Mouse (Mus musculus): ENCODE data around the gene Tet3. TPM values are rescaled to one million over a fixed set of nuclear protein-coding genes. Genes with fewer than 3 reads are reported as not detected.
"Not testable (repeated sequence)": the region's sequence is repeated elsewhere in the genome, so short reads cannot be mapped to it uniquely, and the experiment has no call there.

Tet3 gene
- polyA plus RNA-seq, 1 experiment from 2014 or later = 13.7 TPM

DNA sequence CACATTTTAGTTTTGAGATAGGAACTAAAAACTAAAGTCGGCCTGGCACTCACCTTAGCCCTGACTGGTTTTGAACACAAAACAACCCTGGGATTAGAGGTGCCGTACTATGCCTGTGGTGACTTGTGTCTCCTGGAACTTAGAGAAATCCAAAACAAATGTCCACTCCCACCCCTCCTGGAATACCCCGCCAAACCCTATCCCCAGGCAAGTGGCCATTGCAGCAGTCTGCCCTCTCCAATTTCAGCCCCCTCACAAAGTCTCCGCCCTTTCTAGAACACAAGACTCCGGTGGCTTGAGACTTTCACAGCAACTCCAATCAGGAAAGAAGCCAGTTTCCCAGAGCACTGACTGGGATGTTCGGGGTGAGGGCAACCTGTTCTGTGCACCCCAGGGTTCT, 110.0 kb downstream of the Tet3 start, which contains the start of gene Bola3:
Gene Bola3 (plus strand): TSS at position 275 of the 400 bp plus-strand sequence.
- H3K27me3 ChIP-seq (ENCODE audit: control insufficient read depth, insufficient read depth, low read depth, low read length) = no peaks in the 10 kb centered on the region
- no peaks in the 10 kb centered on the region for H3K9me3 ChIP-seq (replicated peaks; ENCODE audit: control insufficient read depth, low read length)
- H3K27ac ChIP-seq (ENCODE audit: low read length) = peak within 1 kb of the TSS; percentile 97
- WGBS (ENCODE audit: insufficient replicate concordance) = 36% methylated on average over 6 of the region's 6 CpGs
- H3K4me1 ChIP-seq (ENCODE audit: control insufficient read depth, low read depth, low read length) = peaks cover 40% of the 10 kb centered on the region
- peaks cover 11% of the 10 kb centered on the region for H3K36me3 ChIP-seq (ENCODE audit: control insufficient read depth, insufficient read depth)
- peak within 1 kb of the TSS; percentile 92 for H3K4me3 ChIP-seq (ENCODE audit: low read depth, low read length)
- peak within 1 kb of the TSS; percentile 98 for H3K9ac ChIP-seq (ENCODE audit: low read depth, low read length)
- no peak for ATAC-seq (ENCODE audit: low read depth)
- H3K4me2 ChIP-seq (ENCODE audit: low read depth, low read length) = peak within 1 kb of the TSS; percentile 84

DNA sequence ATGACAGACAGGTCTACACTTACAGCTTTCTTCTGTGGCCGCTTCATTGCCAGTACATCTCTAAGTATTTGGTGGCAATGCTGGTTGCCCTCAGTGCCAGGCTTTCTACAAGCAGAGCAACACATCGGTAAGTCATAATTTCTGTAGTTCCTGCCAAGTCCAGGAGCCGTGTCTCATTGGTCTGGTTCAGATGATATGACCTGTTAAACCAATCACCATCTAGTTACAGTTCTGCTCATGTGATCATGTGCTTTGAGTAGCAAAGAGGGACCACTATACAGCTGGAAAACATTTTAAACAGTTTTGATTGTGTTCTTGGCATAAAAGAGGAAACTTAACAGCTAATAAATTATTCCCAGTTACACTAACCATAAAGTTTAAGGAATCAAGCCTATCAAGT, 111.0 kb downstream of the Tet3 start:
- Histone ChIP-seq H3K36me3 (ENCODE audit: control insufficient read depth, insufficient read depth) (peaks cover 3% of the 10 kb centered on the region), H3K9ac (ENCODE audit: low read depth, low read length) (no peak overlapping the region), H3K27ac (ENCODE audit: low read length) (no peak overlapping the region), H3K4me1 (ENCODE audit: control insufficient read depth, low read depth, low read length) (peaks cover 30% of the 10 kb centered on the region), H3K27me3 (ENCODE audit: control insufficient read depth, insufficient read depth, low read depth, low read length) (no peaks in the 10 kb centered on the region), H3K4me3 (ENCODE audit: low read depth, low read length) (no peak overlapping the region), H3K4me2 (ENCODE audit: low read depth, low read length) (no peak overlapping the region), H3K9me3 (replicated peaks; ENCODE audit: control insufficient read depth, low read length) (no peaks in the 10 kb centered on the region)
- 74% methylated on average over 3 of the region's 3 CpGs for WGBS (ENCODE audit: insufficient replicate concordance)
- no peak for ATAC-seq (ENCODE audit: low read depth)

DNA sequence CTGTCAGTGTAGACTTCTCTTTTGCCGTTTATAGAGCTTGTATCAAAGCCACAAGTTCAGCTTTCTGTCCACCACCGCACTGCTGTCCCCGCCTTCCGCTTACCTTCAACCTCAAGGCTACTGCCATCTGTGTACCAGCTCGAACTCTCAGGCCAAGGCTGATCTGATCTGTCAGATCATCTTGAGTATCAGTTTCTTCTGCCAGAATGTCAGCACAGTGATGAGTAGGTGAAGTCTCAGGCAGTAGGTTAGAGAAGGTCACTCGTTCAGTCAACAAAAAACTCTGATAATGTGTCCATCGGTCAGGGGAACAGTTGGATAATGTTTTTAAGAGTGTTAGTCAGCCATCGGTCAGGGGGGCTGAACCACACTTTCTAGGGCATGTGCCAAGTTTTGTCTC, 113.6 kb downstream of the Tet3 start:
- 77% methylated on average over 8 of the region's 8 CpGs for WGBS (ENCODE audit: insufficient replicate concordance)
- H3K27ac ChIP-seq (ENCODE audit: low read length); ATAC-seq (ENCODE audit: low read depth); H3K9ac ChIP-seq (ENCODE audit: low read depth, low read length); H3K4me2 ChIP-seq (ENCODE audit: low read depth, low read length); H3K4me3 ChIP-seq (ENCODE audit: low read depth, low read length); H3K9me3 ChIP-seq (replicated peaks; ENCODE audit: control insufficient read depth, low read length); H3K27me3 ChIP-seq (ENCODE audit: control insufficient read depth, insufficient read depth, low read depth, low read length): not testable (repeated sequence)
- H3K36me3 ChIP-seq (ENCODE audit: control insufficient read depth, insufficient read depth) = peaks cover 22% of the 10 kb centered on the region
- peaks cover 10% of the 10 kb centered on the region for H3K4me1 ChIP-seq (ENCODE audit: control insufficient read depth, low read depth, low read length)

GRCm38 (mm10) chr6:83342957-83343356, 115.9 kb downstream of the Tet3 start:
- Histone ChIP-seq H3K9ac (ENCODE audit: low read depth, low read length) (no peak overlapping the region), H3K4me2 (ENCODE audit: low read depth, low read length) (no peak overlapping the region), H3K4me3 (ENCODE audit: low read depth, low read length) (no peak overlapping the region), H3K4me1 (ENCODE audit: control insufficient read depth, low read depth, low read length) (no peaks in the 10 kb centered on the region), H3K27me3 (ENCODE audit: control insufficient read depth, insufficient read depth, low read depth, low read length) (no peaks in the 10 kb centered on the region), H3K27ac (ENCODE audit: low read length) (no peak overlapping the region), H3K9me3 (replicated peaks; ENCODE audit: control insufficient read depth, low read length) (no peaks in the 10 kb centered on the region), H3K36me3 (ENCODE audit: control insufficient read depth, insufficient read depth) (peaks cover 43% of the 10 kb centered on the region)
- no peak for ATAC-seq (ENCODE audit: low read depth)
- WGBS (ENCODE audit: insufficient replicate concordance) = 93% methylated on average over 2 of the region's 2 CpGs

DNA sequence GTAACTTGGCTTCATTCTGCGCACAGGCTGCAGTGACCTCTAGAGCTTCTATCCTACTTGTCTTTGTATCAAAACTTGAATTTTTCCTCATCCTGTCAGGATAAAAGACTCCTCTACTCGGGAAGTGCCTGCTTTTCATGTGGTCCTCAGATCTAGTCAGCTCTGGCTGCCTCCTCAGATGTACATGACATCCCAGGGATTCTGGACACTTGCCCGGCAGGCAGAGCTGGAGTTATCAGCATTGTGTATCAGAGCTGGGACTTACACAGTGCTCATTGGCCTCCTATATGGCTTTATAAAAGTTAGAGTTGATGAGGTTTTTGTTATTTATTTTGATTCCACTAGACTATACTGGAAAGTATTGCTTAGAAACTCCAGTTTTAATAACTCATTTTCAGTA, 117.5 kb downstream of the Tet3 start:
- Histone ChIP-seq H3K9ac (ENCODE audit: low read depth, low read length) (no peak overlapping the region), H3K27ac (ENCODE audit: low read length) (no peak overlapping the region), H3K36me3 (ENCODE audit: control insufficient read depth, insufficient read depth) (peaks cover 44% of the 10 kb centered on the region), H3K27me3 (ENCODE audit: control insufficient read depth, insufficient read depth, low read depth, low read length) (no peaks in the 10 kb centered on the region), H3K4me2 (ENCODE audit: low read depth, low read length) (no peak overlapping the region), H3K9me3 (replicated peaks; ENCODE audit: control insufficient read depth, low read length) (no peaks in the 10 kb centered on the region), H3K4me1 (ENCODE audit: control insufficient read depth, low read depth, low read length) (no peaks in the 10 kb centered on the region), H3K4me3 (ENCODE audit: low read depth, low read length) (no peak overlapping the region)
- 70% methylated on average over 3 of the region's 3 CpGs for WGBS (ENCODE audit: insufficient replicate concordance)
- no peak for ATAC-seq (ENCODE audit: low read depth)

- Histone ChIP-seq H3K4me3 (ENCODE audit: low read depth, low read length) (peak overlapping the region; percentile 74), H3K4me2 (ENCODE audit: low read depth, low read length) (peak overlapping the region; percentile 56), H3K9ac (ENCODE audit: low read depth, low read length) (no peak overlapping the region), H3K36me3 (ENCODE audit: control insufficient read depth, insufficient read depth) (peaks cover 37% of the 10 kb centered on the region), H3K27ac (ENCODE audit: low read length) (no peak overlapping the region), H3K27me3 (ENCODE audit: control insufficient read depth, insufficient read depth, low read depth, low read length) (no peaks in the 10 kb centered on the region), H3K9me3 (replicated peaks; ENCODE audit: control insufficient read depth, low read length) (no peaks in the 10 kb centered on the region), H3K4me1 (ENCODE audit: control insufficient read depth, low read depth, low read length) (peaks cover 20% of the 10 kb centered on the region)
- WGBS (ENCODE audit: insufficient replicate concordance) = 84% methylated on average over 3 of the region's 3 CpGs
- no peak for ATAC-seq (ENCODE audit: low read depth)
Measured at GRCm38 (mm10) chr6:83327591-83328190, 131.2 kb downstream of the Tet3 start.

- Histone ChIP-seq H3K27ac (ENCODE audit: low read length) (peak overlapping the region; percentile 96), H3K27me3 (ENCODE audit: control insufficient read depth, insufficient read depth, low read depth, low read length) (no peaks in the 10 kb centered on the region), H3K4me3 (ENCODE audit: low read depth, low read length) (peak overlapping the region; percentile 74), H3K4me2 (ENCODE audit: low read depth, low read length) (peak overlapping the region; percentile 56), H3K36me3 (ENCODE audit: control insufficient read depth, insufficient read depth) (peaks cover 30% of the 10 kb centered on the region), H3K4me1 (ENCODE audit: control insufficient read depth, low read depth, low read length) (peaks cover 20% of the 10 kb centered on the region), H3K9ac (ENCODE audit: low read depth, low read length) (peak overlapping the region; percentile 69), H3K9me3 (replicated peaks; ENCODE audit: control insufficient read depth, low read length) (no peaks in the 10 kb centered on the region)
- WGBS (ENCODE audit: insufficient replicate concordance) = 26% methylated on average over 6 of the region's 6 CpGs
- no peak for ATAC-seq (ENCODE audit: low read depth)
Measured at GRCm38 (mm10) chr6:83326761-83327160, 132.1 kb downstream of the Tet3 start.

GRCm38 (mm10) chr6:83326394-83326736, 132.5 kb downstream of the Tet3 start:
- Histone ChIP-seq H3K4me1 (ENCODE audit: control insufficient read depth, low read depth, low read length) (peaks cover 20% of the 10 kb centered on the region), H3K4me2 (ENCODE audit: low read depth, low read length) (peak overlapping the region; percentile 56), H3K9me3 (replicated peaks; ENCODE audit: control insufficient read depth, low read length) (no peaks in the 10 kb centered on the region), H3K9ac (ENCODE audit: low read depth, low read length) (peak overlapping the region; percentile 69), H3K4me3 (ENCODE audit: low read depth, low read length) (peak overlapping the region; percentile 74), H3K27ac (ENCODE audit: low read length) (peak overlapping the region; percentile 96), H3K36me3 (ENCODE audit: control insufficient read depth, insufficient read depth) (peaks cover 26% of the 10 kb centered on the region), H3K27me3 (ENCODE audit: control insufficient read depth, insufficient read depth, low read depth, low read length) (no peaks in the 10 kb centered on the region)
- peak; percentile 5 for ATAC-seq (ENCODE audit: low read depth)
- WGBS (ENCODE audit: insufficient replicate concordance) = 1% methylated on average over 6 of the region's 6 CpGs

DNA sequence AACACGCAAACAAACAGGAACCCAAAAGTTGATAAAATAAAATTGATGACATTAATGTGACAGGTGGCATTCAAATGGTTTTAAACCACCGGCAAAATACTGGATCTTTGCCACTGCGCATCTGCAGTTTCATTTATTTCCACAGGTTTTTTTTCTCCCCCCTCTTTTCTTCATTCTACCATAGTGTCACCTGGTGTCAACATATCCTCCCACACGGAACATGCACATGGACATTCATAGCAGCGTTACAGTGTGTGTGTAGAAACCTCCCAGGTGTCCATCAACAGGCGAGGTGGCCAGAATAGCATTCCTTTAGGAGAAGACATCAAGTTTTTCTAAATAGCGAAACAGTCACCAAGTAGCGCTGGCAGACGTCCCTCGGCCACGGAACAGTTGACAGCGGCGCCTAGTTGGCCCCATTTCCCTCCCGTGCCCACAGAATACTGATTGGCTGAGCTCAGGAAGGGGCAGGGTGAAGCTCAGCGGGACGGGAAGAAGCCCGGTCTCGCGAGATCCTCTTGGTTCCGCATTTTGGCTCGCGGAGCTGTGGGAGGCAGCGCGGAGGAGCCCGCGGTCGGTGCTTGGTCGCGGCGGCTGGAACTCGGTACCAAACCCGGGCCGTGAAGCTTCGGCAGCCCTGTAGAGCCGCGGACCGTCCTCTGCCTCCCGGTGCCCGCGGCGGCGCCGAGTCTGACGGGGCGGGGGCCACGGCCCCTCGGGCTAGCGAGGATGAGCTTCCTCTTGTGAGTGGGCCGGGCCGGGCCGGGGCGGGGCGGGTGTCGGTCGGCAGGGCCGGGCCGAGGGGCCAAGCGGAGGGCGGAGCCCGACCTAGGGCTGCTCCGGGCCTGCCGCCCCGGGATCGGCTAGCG, 133.1 kb downstream of the Tet3 start, which contains the start of the genes Mthfd2 and Mob1a:
Gene Mthfd2 (minus strand): TSS at position 384 of the 869 bp plus-strand sequence.
Gene Mob1a (plus strand): TSS at position 492 of the 869 bp plus-strand sequence.
- under 1% methylated on average over 65 of the region's 65 CpGs for WGBS (ENCODE audit: insufficient replicate concordance)
- H3K36me3 ChIP-seq (ENCODE audit: control insufficient read depth, insufficient read depth) = peaks cover 25% of the 10 kb centered on the region
- peak; percentile 96 for ATAC-seq (ENCODE audit: low read depth)

More for the DNA sequence above, 133.1 kb downstream of the Tet3 start, which contains the start of the genes Mthfd2 and Mob1a:
- Histone ChIP-seq H3K4me2 (ENCODE audit: low read depth, low read length) (peak within 1 kb of the TSS; percentile 96), H3K27me3 (ENCODE audit: control insufficient read depth, insufficient read depth, low read depth, low read length) (no peaks in the 10 kb centered on the region), H3K27ac (ENCODE audit: low read length) (peak within 1 kb of the TSS; percentile 96), H3K9me3 (replicated peaks; ENCODE audit: control insufficient read depth, low read length) (no peaks in the 10 kb centered on the region), H3K9ac (ENCODE audit: low read depth, low read length) (peak within 1 kb of the TSS; percentile 69), H3K4me3 (ENCODE audit: low read depth, low read length) (peak within 1 kb of the TSS; percentile 74), H3K4me1 (ENCODE audit: control insufficient read depth, low read depth, low read length) (peaks cover 20% of the 10 kb centered on the region)
